Mouse (Mus musculus): Measurements from ENCODE around the gene Nsa2. TPM values are rescaled to one million over a fixed set of nuclear protein-coding genes. Genes with fewer than 3 reads are reported as not detected.
A peak's percentile ranks its signal among the peaks of the same experiment; 100 is the strongest.
"Not testable (repeated sequence)": the region's sequence is repeated elsewhere in the genome, so short reads cannot be mapped to it uniquely, and the experiment has no call there.

Nsa2 gene
- polyA plus RNA-seq, 1 experiment = 142 TPM

- H3K27ac ChIP-seq (ENCODE audit: control insufficient read depth, insufficient read depth, low read depth, low read length, poor library complexity) = no peak overlapping the region
- WGBS = 86% methylated on average over 10 of the region's 10 CpGs
Observed at GRCm38 (mm10) chr13:97175520-97176264, 38.0 kb upstream of the Nsa2 start.

GRCm38 (mm10) chr13:97145834-97146233, 8.1 kb upstream of the Nsa2 start:
- TF ChIP-seq CTCF (IDR thresholded peaks at IDR 0.05; ENCODE audit: control insufficient read depth, insufficient read depth, low read length) = peak; percentile 42
- no peak for TF ChIP-seq POLR2A (IDR thresholded peaks at IDR 0.05; ENCODE audit: borderline replicate concordance, control insufficient read depth, low read depth, low read length)
- WGBS = 56% methylated on average over 4 of the region's 4 CpGs
- H3K4me3 ChIP-seq (replicated peaks; ENCODE audit: control insufficient read depth, low read depth, low read length) = no peak overlapping the region
- H3K27ac ChIP-seq (ENCODE audit: control insufficient read depth, insufficient read depth, low read depth, low read length, poor library complexity) = no peak overlapping the region
- no peaks in the 10 kb centered on the region for H3K4me1 ChIP-seq (ENCODE audit: control insufficient read depth, insufficient read depth, low read length)

More at GRCm38 (mm10) chr13:97175520-97176264, 38.0 kb upstream of the Nsa2 start:
- TF ChIP-seq CTCF (IDR thresholded peaks at IDR 0.05; ENCODE audit: control insufficient read depth, insufficient read depth, low read length) = no peak
- TF ChIP-seq POLR2A (IDR thresholded peaks at IDR 0.05; ENCODE audit: borderline replicate concordance, control insufficient read depth, low read depth, low read length) = no peak
- Histone ChIP-seq H3K4me1 (ENCODE audit: control insufficient read depth, insufficient read depth, low read length) (no peaks in the 10 kb centered on the region), H3K4me3 (replicated peaks; ENCODE audit: control insufficient read depth, low read depth, low read length) (no peak overlapping the region)

- Histone ChIP-seq H3K4me3 (replicated peaks; ENCODE audit: control insufficient read depth, low read depth, low read length) (no peak overlapping the region), H3K4me1 (ENCODE audit: control insufficient read depth, insufficient read depth, low read length) (no peaks in the 10 kb centered on the region), H3K27ac (ENCODE audit: control insufficient read depth, insufficient read depth, low read depth, low read length, poor library complexity) (no peak overlapping the region)
- TF ChIP-seq CTCF (IDR thresholded peaks at IDR 0.05; ENCODE audit: control insufficient read depth, insufficient read depth, low read length) (no peak), POLR2A (IDR thresholded peaks at IDR 0.05; ENCODE audit: borderline replicate concordance, control insufficient read depth, low read depth, low read length) (no peak)
- 84% methylated on average over 7 of the region's 7 CpGs for WGBS
Observed at GRCm38 (mm10) chr13:97142321-97142720, 4.6 kb upstream of the Nsa2 start.

GRCm38 (mm10) chr13:97138404-97138931, 731 bp upstream of the Nsa2 start:
- not testable (repeated sequence) for H3K4me1 ChIP-seq (ENCODE audit: control insufficient read depth, insufficient read depth, low read length); H3K27ac ChIP-seq (ENCODE audit: control insufficient read depth, insufficient read depth, low read depth, low read length, poor library complexity)
- WGBS = 28% methylated on average over 8 of the region's 8 CpGs
- H3K4me3 ChIP-seq (replicated peaks; ENCODE audit: control insufficient read depth, low read depth, low read length) = peak overlapping the region; percentile 83

GRCm38 (mm10) chr13:97130413-97130812, 7.3 kb downstream of the Nsa2 start:
- not testable (repeated sequence) for H3K4me3 ChIP-seq (replicated peaks; ENCODE audit: control insufficient read depth, low read depth, low read length); H3K4me1 ChIP-seq (ENCODE audit: control insufficient read depth, insufficient read depth, low read length); H3K27ac ChIP-seq (ENCODE audit: control insufficient read depth, insufficient read depth, low read depth, low read length, poor library complexity)
- no CpG with 5 or more reads among the region's 2 CpGs for WGBS

- not testable (repeated sequence) for H3K4me3 ChIP-seq (replicated peaks; ENCODE audit: control insufficient read depth, low read depth, low read length); H3K27ac ChIP-seq (ENCODE audit: control insufficient read depth, insufficient read depth, low read depth, low read length, poor library complexity); H3K4me1 ChIP-seq (ENCODE audit: control insufficient read depth, insufficient read depth, low read length)
- WGBS = 80% methylated on average over 4 of the region's 4 CpGs
Observed at GRCm38 (mm10) chr13:97129654-97130053, 8.1 kb downstream of the Nsa2 start.

GRCm38 (mm10) chr13:97121341-97121740, 16.4 kb downstream of the Nsa2 start:
- TF ChIP-seq CTCF (IDR thresholded peaks at IDR 0.05; ENCODE audit: control insufficient read depth, insufficient read depth, low read length) (no peak), POLR2A (IDR thresholded peaks at IDR 0.05; ENCODE audit: borderline replicate concordance, control insufficient read depth, low read depth, low read length) (no peak)
- WGBS = 60% methylated on average over 3 of the region's 3 CpGs
- Histone ChIP-seq H3K4me3 (replicated peaks; ENCODE audit: control insufficient read depth, low read depth, low read length) (no peak overlapping the region), H3K4me1 (ENCODE audit: control insufficient read depth, insufficient read depth, low read length) (no peaks in the 10 kb centered on the region), H3K27ac (ENCODE audit: control insufficient read depth, insufficient read depth, low read depth, low read length, poor library complexity) (no peak overlapping the region)

- H3K4me3 ChIP-seq (replicated peaks; ENCODE audit: control insufficient read depth, low read depth, low read length) = no peak overlapping the region
- no peaks in the 10 kb centered on the region; the same call in 1 of the 2 replicates for H3K4me1 ChIP-seq (ENCODE audit: control insufficient read depth, insufficient read depth, low read length)
- H3K27ac ChIP-seq (ENCODE audit: control insufficient read depth, insufficient read depth, low read depth, low read length, poor library complexity) = no peak overlapping the region
- 80% methylated on average over 4 of the region's 4 CpGs for WGBS
- TF ChIP-seq CTCF (IDR thresholded peaks at IDR 0.05; ENCODE audit: control insufficient read depth, insufficient read depth, low read length) (no peak), POLR2A (IDR thresholded peaks at IDR 0.05; ENCODE audit: borderline replicate concordance, control insufficient read depth, low read depth, low read length) (no peak)
Observed at GRCm38 (mm10) chr13:97109046-97109445, 28.7 kb downstream of the Nsa2 start.

- H3K27ac ChIP-seq (ENCODE audit: control insufficient read depth, insufficient read depth, low read depth, low read length, poor library complexity); H3K4me3 ChIP-seq (replicated peaks; ENCODE audit: control insufficient read depth, low read depth, low read length); H3K4me1 ChIP-seq (ENCODE audit: control insufficient read depth, insufficient read depth, low read length): not testable (repeated sequence)
- 84% methylated on average over 4 of the region's 4 CpGs for WGBS
Observed at GRCm38 (mm10) chr13:97107721-97108120, 30.0 kb downstream of the Nsa2 start.
